Comparison of ENCODE assay signal across 15 mouse cellular contexts in the genomic region with DNA sequence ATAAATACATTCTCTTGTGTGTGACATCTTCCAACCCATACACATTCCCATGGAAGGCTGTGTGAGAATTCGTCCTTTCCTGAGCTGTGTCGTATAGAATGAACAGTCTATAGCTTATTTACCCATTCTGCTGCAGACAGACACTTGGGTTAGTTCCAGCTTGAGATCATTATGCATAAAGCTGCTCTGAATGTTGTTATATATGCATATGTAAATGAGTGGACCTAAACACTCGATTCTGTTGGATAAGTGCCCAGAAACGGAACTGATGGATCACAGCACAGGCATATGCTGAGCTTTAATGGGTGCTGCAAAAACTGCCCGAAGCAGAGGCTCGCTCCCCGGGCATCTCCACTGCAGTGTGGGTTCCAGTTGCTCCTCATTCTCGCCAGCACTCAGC.
DNase-seq lines count a peak whose midpoint lies in the region; ATAC-seq lines count a peak whose summit lies in the region.
"Had no signal": no experiment of that assay in that cellular context is flagged by ENCODE, and none has a peak within 500 bp of the region (broad histone marks: within the 10 kb centered on the region; RNA-seq: fewer than 3 reads in every experiment).

No protein-coding gene starts in this region.

- WGBS in forebrain, embryonic 13.5 days: 25% methylated on average over 8 of the region's 8 CpGs

- H3K4me1 ChIP-seq in forebrain, embryonic 13.5 days: peaks cover 55% of the 10 kb centered on the region
- H3K4me1 ChIP-seq: limb, embryonic 15.5 days had no signal

- H3K27me3 ChIP-seq in forebrain, embryonic 13.5 days: no peaks in the 10 kb centered on the region
- H3K27me3 ChIP-seq: limb, embryonic 15.5 days had no signal

- no peak overlapping the region for H3K9ac ChIP-seq in forebrain, embryonic 13.5 days
- H3K9ac ChIP-seq: limb, embryonic 15.5 days had no signal

- H3K4me2 ChIP-seq in forebrain, embryonic 13.5 days: peak overlapping the region; percentile 20; the same call in 1 of the 2 replicates
- H3K4me2 ChIP-seq: limb, embryonic 15.5 days had no signal

- H3K27ac ChIP-seq in forebrain, embryonic 13.5 days: peak overlapping the region; percentile 79
- H3K27ac ChIP-seq: limb, embryonic 15.5 days; macrophage had no signal

- ATAC-seq in forebrain, embryonic 13.5 days: peak; percentile 87
- ATAC-seq in megakaryocyte, adult 5-6 weeks (ENCODE audit: poor library complexity, severe bottlenecking): no peak

- no peaks in the 10 kb centered on the region for H3K36me3 ChIP-seq in forebrain, embryonic 13.5 days (ENCODE audit: poor library complexity, severe bottlenecking)
- H3K36me3 ChIP-seq: limb, embryonic 15.5 days had no signal

- intact Hi-C loops in left cerebral cortex, postnatal 4 days (cut with DNase I): no loop called here
- intact Hi-C loops in left cerebral cortex, postnatal 25 days (cut with DNase I): no loop called here
- intact Hi-C loops in heart, postnatal 14 days (cut with DNase I): no loop called here

- no peak overlapping the region for H3K4me3 ChIP-seq in forebrain, embryonic 13.5 days
- H3K4me3 ChIP-seq: limb, embryonic 15.5 days had no signal

- no peaks in the 10 kb centered on the region for H3K9me3 ChIP-seq in forebrain, embryonic 13.5 days (replicated peaks)
- H3K9me3 ChIP-seq: limb, embryonic 15.5 days had no signal

- DNase-seq in left cerebral cortex, adult 18-20 months (ENCODE audit: low spot score in 2 of 2): peak; percentile 14 to 42
- no peak for DNase-seq in left cerebral cortex, postnatal 4 days
- DNase-seq in left cerebral cortex, postnatal 25 days (ENCODE audit: low spot score in 2 of 2): peak; percentile 50 to 89
- peak; percentile 23 for DNase-seq in right cerebral cortex, postnatal 14 days
- DNase-seq in thymus, postnatal 4 days: no peak
- no peak for DNase-seq in heart, postnatal 14 days
- DNase-seq: embryo, embryonic 11 days; gastrocnemius, postnatal 14 days; heart, postnatal 10 days; kidney, postnatal 14 days; thymus, adult 2 months had no signal

Comparison
In these comparisons a context has a peak if more than half of its experiments do, and no peak if none do; other contexts are left out.
1. DNase-seq: peak in left cerebral cortex, adult 18-20 months (2 of 2), left cerebral cortex, postnatal 25 days (2 of 2) and right cerebral cortex, postnatal 14 days (single experiment); none in left cerebral cortex, postnatal 4 days (single experiment), thymus, postnatal 4 days (single experiment) and heart, postnatal 14 days (0 of 2).